Mouse (Mus musculus) MEL-GATA-1-ER (cell line): ENCODE results near the gene Ccdc30.
A peak's percentile ranks its signal among the peaks of the same experiment; 100 is the strongest.

Experiments
- DNase-seq: peaks from one replicate; pipeline ENCODE4 v3.0.0-alpha.2; 2012; ENCODE audit warnings: low read depth; ENCODE audit errors: extremely low read depth

The Ccdc30 gene

GRCm38 (mm10) chr4:119415072-119415753 lies at the start of gene Ccdc30:
Gene Ccdc30 (minus strand): TSS chr4:119415521.
- no peak for DNase-seq

GRCm38 (mm10) chr4:119463756-119464419 lies 48.6 kb upstream of the Ccdc30 start:
- DNase-seq, result no peak

- no peak for DNase-seq
Measured at GRCm38 (mm10) chr4:119462858-119463755, 47.8 kb upstream of the Ccdc30 start.

- no peak for DNase-seq
Measured at GRCm38 (mm10) chr4:119462457-119462856, 47.1 kb upstream of the Ccdc30 start.

- no peak for DNase-seq
Measured at GRCm38 (mm10) chr4:119460728-119461141, 45.4 kb upstream of the Ccdc30 start.

GRCm38 (mm10) chr4:119460296-119460695 lies 45.0 kb upstream of the Ccdc30 start:
- peak; percentile 36 for DNase-seq

- DNase-seq, result no peak
Measured at GRCm38 (mm10) chr4:119453533-119453932, 38.2 kb upstream of the Ccdc30 start.

- no peak for DNase-seq
Measured at GRCm38 (mm10) chr4:119453128-119453527, 37.8 kb upstream of the Ccdc30 start.

GRCm38 (mm10) chr4:119450436-119450835 lies 35.1 kb upstream of the Ccdc30 start:
- DNase-seq, result no peak

GRCm38 (mm10) chr4:119447786-119448185 lies 32.5 kb upstream of the Ccdc30 start:
- DNase-seq, result no peak

GRCm38 (mm10) chr4:119447261-119447660 lies 31.9 kb upstream of the Ccdc30 start:
- DNase-seq, result no peak

GRCm38 (mm10) chr4:119442539-119442938 lies 27.2 kb upstream of the Ccdc30 start:
- DNase-seq, result no peak

- no peak for DNase-seq
Measured at GRCm38 (mm10) chr4:119441836-119442235, 26.5 kb upstream of the Ccdc30 start.

- DNase-seq, result no peak
Measured at GRCm38 (mm10) chr4:119437936-119438335, 22.6 kb upstream of the Ccdc30 start.

- no peak for DNase-seq
Measured at GRCm38 (mm10) chr4:119430678-119431077, 15.4 kb upstream of the Ccdc30 start.

GRCm38 (mm10) chr4:119427680-119428079 lies 12.4 kb upstream of the Ccdc30 start:
- DNase-seq, result no peak

GRCm38 (mm10) chr4:119425601-119426000 lies 10.3 kb upstream of the Ccdc30 start:
- no peak for DNase-seq

- DNase-seq, result peak; percentile 26
Measured at GRCm38 (mm10) chr4:119425077-119425476, 9.8 kb upstream of the Ccdc30 start.

- DNase-seq, result peak; percentile 79
Measured at GRCm38 (mm10) chr4:119422294-119422964, 7.1 kb upstream of the Ccdc30 start, which contains the start of the genes Ppcs and Zmynd12. Gene Ppcs (minus strand): TSS chr4:119422420. Gene Zmynd12 (plus strand): TSS chr4:119422814.

GRCm38 (mm10) chr4:119421921-119422293 lies 6.6 kb upstream of the Ccdc30 start:
- DNase-seq, result peak; percentile 21

- no peak for DNase-seq
Measured at GRCm38 (mm10) chr4:119421191-119421590, 5.9 kb upstream of the Ccdc30 start.
